Mouse (Mus musculus): ENCODE results near the gene Pax4. TPM values are rescaled to one million over a fixed set of nuclear protein-coding genes. Genes with fewer than 3 reads are reported as not detected.

Gene Pax4
- polyA plus RNA-seq, 1 experiment from 2014 or later: not detected

- Histone ChIP-seq H3K4me3 (replicated peaks) (peak overlapping the region; percentile 86), H3K4me1 (peaks cover 49% of the 10 kb centered on the region), H3K9ac (peak overlapping the region; percentile 72), H3K27me3 (no peaks in the 10 kb centered on the region), H3K9me3 (replicated peaks) (no peaks in the 10 kb centered on the region), H3K36me3 (peaks cover 49% of the 10 kb centered on the region), H3K4me2 (replicated peaks) (peak overlapping the region; percentile 88), H3K27ac (replicated peaks) (peak overlapping the region; percentile 72)
- ATAC-seq (ENCODE audit: insufficient number of reproducible peaks, low FRiP score, low TSS enrichment, low read depth): peak; percentile 86
- 0% methylated on average over 27 of the region's 27 CpGs for WGBS
Measured at GRCm38 (mm10) chr6:28421469-28422000, 27.6 kb downstream of the Pax4 start.

DNA sequence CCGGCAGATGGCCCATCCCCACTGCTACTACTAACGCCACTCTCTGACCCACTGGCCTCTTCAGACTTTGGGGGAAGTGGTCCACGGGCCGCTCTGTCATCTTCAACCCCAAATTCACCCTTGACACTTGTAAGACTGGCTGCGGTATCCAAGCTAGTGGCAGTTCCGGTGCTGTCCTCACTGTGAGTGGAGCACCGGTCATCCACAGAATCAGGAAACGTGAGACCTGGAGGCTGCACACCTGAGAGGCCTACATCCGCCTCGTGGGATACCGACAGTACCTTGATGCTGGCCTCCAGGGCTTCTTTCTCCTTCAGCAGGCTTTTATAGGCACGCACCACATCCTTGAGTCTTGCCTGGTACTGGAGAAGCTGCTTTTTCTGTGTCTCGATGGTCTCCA lies 28.3 kb downstream of the Pax4 start:
- Histone ChIP-seq H3K9me3 (replicated peaks) (no peaks in the 10 kb centered on the region), H3K4me1 (peaks cover 45% of the 10 kb centered on the region), H3K27me3 (no peaks in the 10 kb centered on the region), H3K9ac (peak overlapping the region; percentile 72), H3K4me3 (replicated peaks) (peak overlapping the region; percentile 86), H3K27ac (replicated peaks) (0 out of 2 replicates have a peak overlapping the region, but pooled peaks have one; percentile 72), H3K4me2 (replicated peaks) (peak overlapping the region; percentile 88), H3K36me3 (peaks cover 43% of the 10 kb centered on the region)
- WGBS: 19% methylated on average over 13 of the region's 13 CpGs
- ATAC-seq (ENCODE audit: insufficient number of reproducible peaks, low FRiP score, low TSS enrichment, low read depth): no peak

DNA sequence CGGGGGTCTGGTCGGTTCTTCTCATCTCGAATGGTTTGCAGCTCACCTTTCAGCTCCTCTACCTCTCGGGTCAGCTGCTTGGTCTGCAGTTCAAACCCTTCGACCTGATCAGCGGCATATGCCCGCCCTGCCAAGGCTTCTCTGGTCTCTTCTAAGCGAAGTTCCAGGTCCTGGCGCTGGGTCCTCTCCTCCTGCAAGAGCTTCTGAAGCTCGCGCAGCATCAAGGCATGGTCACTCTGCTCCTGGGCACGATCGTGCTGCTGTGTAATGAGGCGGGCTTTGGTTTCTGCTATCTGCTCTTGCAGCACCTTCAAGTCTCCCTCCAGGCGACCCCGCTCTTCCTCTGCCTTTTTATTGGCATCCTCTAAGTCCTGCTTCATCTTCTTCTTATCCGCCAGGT lies 28.8 kb downstream of the Pax4 start:
- no peaks in the 10 kb centered on the region for H3K27me3 ChIP-seq
- H3K27ac ChIP-seq (replicated peaks): no peak overlapping the region
- H3K9ac ChIP-seq: peak overlapping the region; percentile 72; the same call in 1 of the 2 replicates
- WGBS: 81% methylated on average over 17 of the region's 17 CpGs
- H3K36me3 ChIP-seq: peaks cover 43% of the 10 kb centered on the region
- peak overlapping the region; percentile 86 for H3K4me3 ChIP-seq (replicated peaks)
- peaks cover 45% of the 10 kb centered on the region for H3K4me1 ChIP-seq
- no peaks in the 10 kb centered on the region for H3K9me3 ChIP-seq (replicated peaks)
- peak overlapping the region; percentile 88 for H3K4me2 ChIP-seq (replicated peaks)
- no peak for ATAC-seq (ENCODE audit: insufficient number of reproducible peaks, low FRiP score, low TSS enrichment, low read depth)

DNA sequence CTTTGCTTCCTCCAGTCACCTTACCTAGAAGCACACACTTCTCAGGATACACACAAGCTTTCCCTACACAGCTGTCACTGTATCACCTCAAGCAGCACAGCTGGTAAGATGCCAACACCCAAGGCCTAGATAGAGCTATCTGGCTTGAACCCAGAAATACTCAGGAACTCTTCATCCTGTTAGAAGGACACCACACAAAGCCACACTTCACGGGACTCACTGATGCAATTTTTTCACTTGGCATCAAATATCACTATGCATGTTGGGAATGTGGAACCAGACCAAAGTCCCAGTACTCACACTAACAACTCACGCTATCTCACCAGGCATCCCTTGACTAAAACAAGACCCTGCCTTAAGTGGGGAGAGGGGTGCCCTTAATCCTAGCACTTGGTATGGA lies 29.5 kb downstream of the Pax4 start:
- no peaks in the 10 kb centered on the region for H3K27me3 ChIP-seq
- 65% methylated on average over 2 of the region's 2 CpGs for WGBS
- no peak overlapping the region for H3K27ac ChIP-seq (replicated peaks)
- no peak overlapping the region; the same call in 1 of the 2 replicates for H3K4me2 ChIP-seq (replicated peaks)
- H3K4me3 ChIP-seq (replicated peaks): 0 out of 2 replicates have a peak overlapping the region, but pooled peaks have one; percentile 1
- H3K36me3 ChIP-seq: peaks cover 41% of the 10 kb centered on the region
- H3K9ac ChIP-seq: no peak overlapping the region
- no peaks in the 10 kb centered on the region for H3K9me3 ChIP-seq (replicated peaks)
- no peak for ATAC-seq (ENCODE audit: insufficient number of reproducible peaks, low FRiP score, low TSS enrichment, low read depth)
- H3K4me1 ChIP-seq: peaks cover 40% of the 10 kb centered on the region

GRCm38 (mm10) chr6:28418449-28418848 lies 30.7 kb downstream of the Pax4 start:
- Histone ChIP-seq H3K4me1 (peaks cover 34% of the 10 kb centered on the region), H3K27me3 (no peaks in the 10 kb centered on the region), H3K27ac (replicated peaks) (no peak overlapping the region), H3K36me3 (peaks cover 41% of the 10 kb centered on the region), H3K9me3 (replicated peaks) (no peaks in the 10 kb centered on the region), H3K4me2 (replicated peaks) (no peak overlapping the region), H3K9ac (no peak overlapping the region), H3K4me3 (replicated peaks) (no peak overlapping the region)
- 85% methylated on average over 14 of the region's 14 CpGs for WGBS
- ATAC-seq (ENCODE audit: insufficient number of reproducible peaks, low FRiP score, low TSS enrichment, low read depth): no peak

- WGBS: 66% methylated on average over 4 of the region's 4 CpGs
- Histone ChIP-seq H3K36me3 (peaks cover 41% of the 10 kb centered on the region), H3K9me3 (replicated peaks) (no peaks in the 10 kb centered on the region), H3K4me2 (replicated peaks) (no peak overlapping the region), H3K27me3 (no peaks in the 10 kb centered on the region), H3K4me3 (replicated peaks) (no peak overlapping the region), H3K9ac (no peak overlapping the region), H3K4me1 (peaks cover 25% of the 10 kb centered on the region), H3K27ac (replicated peaks) (no peak overlapping the region)
- ATAC-seq (ENCODE audit: insufficient number of reproducible peaks, low FRiP score, low TSS enrichment, low read depth): no peak
Measured at GRCm38 (mm10) chr6:28416981-28417380, 32.2 kb downstream of the Pax4 start.

DNA sequence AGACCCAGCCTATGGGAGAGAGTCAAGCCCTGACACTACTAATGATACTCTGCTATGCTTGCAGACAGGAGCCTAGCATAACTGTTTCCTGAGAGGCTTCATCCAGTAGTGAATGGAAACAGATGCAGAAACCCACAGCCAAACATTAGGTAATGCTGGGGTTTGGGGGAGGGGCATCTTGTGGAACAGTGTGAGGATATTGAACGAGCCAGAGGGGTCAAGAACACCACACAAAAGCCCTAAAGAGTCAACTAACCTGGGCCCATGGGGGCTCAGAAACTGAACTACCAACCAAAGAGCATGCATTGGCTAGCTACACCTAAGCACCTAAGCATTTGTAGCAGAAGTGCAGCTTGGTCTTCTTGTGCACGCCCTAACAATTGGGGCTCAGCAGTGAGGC lies 37.9 kb downstream of the Pax4 start:
- peaks cover 9% of the 10 kb centered on the region for H3K36me3 ChIP-seq
- H3K9ac ChIP-seq: no peak overlapping the region
- no peak overlapping the region for H3K27ac ChIP-seq (replicated peaks)
- no peaks in the 10 kb centered on the region for H3K27me3 ChIP-seq
- no peaks in the 10 kb centered on the region for H3K4me1 ChIP-seq
- ATAC-seq (ENCODE audit: insufficient number of reproducible peaks, low FRiP score, low TSS enrichment, low read depth): 0 out of 2 replicates have a peak, but pooled peaks have one; percentile 19
- no peaks in the 10 kb centered on the region for H3K9me3 ChIP-seq (replicated peaks)
- no peak overlapping the region for H3K4me2 ChIP-seq (replicated peaks)
- H3K4me3 ChIP-seq (replicated peaks): no peak overlapping the region
- WGBS: 62% methylated on average over 2 of the region's 2 CpGs

DNA sequence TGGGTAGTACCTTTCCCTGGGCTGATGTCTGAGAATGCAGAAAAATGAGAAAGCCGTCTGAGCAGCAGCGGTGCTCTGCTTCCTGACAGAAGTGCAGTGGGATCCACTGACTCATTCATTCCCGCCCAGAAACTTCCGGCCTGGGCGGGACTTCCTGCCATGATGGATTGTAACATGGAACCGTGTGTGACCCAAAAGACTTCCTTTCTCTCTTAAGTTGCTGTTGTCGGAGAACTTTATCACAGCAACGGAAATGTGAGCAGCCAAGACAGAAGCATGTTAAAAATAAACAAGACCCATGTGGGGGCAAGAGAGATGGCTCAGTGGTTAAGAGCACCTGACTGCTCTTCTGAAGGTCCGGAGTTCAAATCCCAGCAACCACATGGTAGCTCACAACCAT lies 39.1 kb downstream of the Pax4 start:
- Histone ChIP-seq H3K9ac (no peak overlapping the region), H3K9me3 (replicated peaks) (no peaks in the 10 kb centered on the region), H3K4me3 (replicated peaks) (no peak overlapping the region), H3K36me3 (0 out of 2 replicates have a peak, but pooled peaks cover under 1% of the 10 kb centered on the region), H3K4me1 (no peaks in the 10 kb centered on the region), H3K4me2 (replicated peaks) (no peak overlapping the region), H3K27ac (replicated peaks) (no peak overlapping the region), H3K27me3 (no peaks in the 10 kb centered on the region)
- WGBS: 80% methylated on average over 9 of the region's 9 CpGs
- no peak for ATAC-seq (ENCODE audit: insufficient number of reproducible peaks, low FRiP score, low TSS enrichment, low read depth)

DNA sequence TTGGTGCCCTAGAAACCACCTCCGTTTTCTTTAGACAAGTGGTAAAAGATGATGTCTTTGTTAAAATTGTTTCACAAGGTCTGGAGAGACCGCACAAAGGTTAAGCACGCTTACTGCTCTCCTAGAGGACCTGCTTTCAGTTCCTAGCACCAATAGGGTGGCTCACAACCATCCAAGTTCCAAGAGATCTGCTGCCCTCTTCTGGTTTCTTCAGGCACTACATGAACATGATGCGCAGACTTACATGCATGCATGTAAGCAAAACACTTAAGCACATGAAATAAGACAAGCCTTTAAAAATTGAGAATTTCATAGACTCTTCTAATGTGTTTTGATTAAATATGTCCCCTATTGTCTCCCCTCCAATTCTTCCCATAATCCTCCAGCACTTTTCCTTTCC lies 49.4 kb downstream of the Pax4 start:
- H3K9ac ChIP-seq: no peak overlapping the region
- WGBS: 89% methylated on average over 4 of the region's 4 CpGs
- H3K4me3 ChIP-seq (replicated peaks): no peak overlapping the region
- no peak for ATAC-seq (ENCODE audit: insufficient number of reproducible peaks, low FRiP score, low TSS enrichment, low read depth)
- H3K4me2 ChIP-seq (replicated peaks): no peak overlapping the region
- H3K9me3 ChIP-seq (replicated peaks): peaks cover 3% of the 10 kb centered on the region; the same call in 1 of the 2 replicates
- no peaks in the 10 kb centered on the region for H3K36me3 ChIP-seq
- H3K4me1 ChIP-seq: peaks cover 6% of the 10 kb centered on the region; the same call in 1 of the 2 replicates
- H3K27ac ChIP-seq (replicated peaks): no peak overlapping the region
- H3K27me3 ChIP-seq: peaks cover 25% of the 10 kb centered on the region

GRCm38 (mm10) chr6:28398726-28399125 lies 50.4 kb downstream of the Pax4 start:
- Histone ChIP-seq H3K27me3 (peaks cover 25% of the 10 kb centered on the region), H3K4me2 (replicated peaks) (no peak overlapping the region), H3K9ac (no peak overlapping the region), H3K9me3 (replicated peaks) (peaks cover 3% of the 10 kb centered on the region; the same call in 1 of the 2 replicates), H3K36me3 (no peaks in the 10 kb centered on the region), H3K27ac (replicated peaks) (no peak overlapping the region), H3K4me1 (peaks cover 6% of the 10 kb centered on the region; the same call in 1 of the 2 replicates), H3K4me3 (replicated peaks) (no peak overlapping the region)
- WGBS: 90% methylated on average over 3 of the region's 3 CpGs
- no peak for ATAC-seq (ENCODE audit: insufficient number of reproducible peaks, low FRiP score, low TSS enrichment, low read depth)

DNA sequence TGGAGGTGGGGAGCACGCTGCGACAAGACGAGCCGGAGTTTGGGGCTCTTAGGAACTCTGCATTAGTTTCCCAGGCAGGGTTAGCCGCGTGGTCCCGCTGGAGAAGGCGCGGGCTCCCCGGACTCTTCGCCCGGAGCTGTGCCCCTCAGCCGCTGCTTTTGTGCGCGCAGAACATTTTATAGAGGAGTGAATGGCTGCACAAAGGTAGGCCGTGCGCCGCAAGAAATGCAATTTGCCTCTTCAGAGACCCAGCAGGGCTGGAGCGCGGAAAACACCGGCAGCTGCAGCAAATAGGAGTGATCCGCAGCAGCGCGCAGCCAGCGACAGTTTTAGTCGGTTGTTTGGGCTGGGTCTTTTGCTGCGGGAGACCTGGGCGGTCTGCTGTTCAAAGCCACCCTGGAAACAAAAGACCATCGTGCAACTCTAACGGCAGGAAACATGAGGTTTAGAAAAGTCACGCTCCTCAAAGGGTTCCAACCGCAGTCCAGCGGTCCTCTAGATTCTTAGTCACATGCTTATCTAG lies 51.4 kb downstream of the Pax4 start, which contains the start of gene Zfp800:
Gene Zfp800, minus strand, starts transcription at position 325 of the 523 bp plus-strand sequence.
- Histone ChIP-seq H3K36me3 (no peaks in the 10 kb centered on the region), H3K4me1 (peaks cover 6% of the 10 kb centered on the region; the same call in 1 of the 2 replicates), H3K9me3 (replicated peaks) (peaks cover 3% of the 10 kb centered on the region; the same call in 1 of the 2 replicates), H3K27me3 (peaks cover 25% of the 10 kb centered on the region), H3K27ac (replicated peaks) (no peak within 1 kb of the TSS), H3K9ac (peak within 1 kb of the TSS; percentile 12), H3K4me3 (replicated peaks) (peak within 1 kb of the TSS; percentile 45), H3K4me2 (replicated peaks) (peak within 1 kb of the TSS; percentile 89)
- no peak for ATAC-seq (ENCODE audit: insufficient number of reproducible peaks, low FRiP score, low TSS enrichment, low read depth)
- under 1% methylated on average over 33 of the region's 33 CpGs for WGBS

Measured in embryonic facial prominence, embryonic 15.5 days (tissue).